Mouse (Mus musculus) forebrain, embryonic 16.5 days (tissue): ENCODE measurements around the gene Prlhr. TPM values are rescaled to one million over a fixed set of nuclear protein-coding genes. Genes with fewer than 3 reads are reported as not detected.

Source experiments
- ATAC-seq: fragments of 200-750 bp; cut with Nextera tagmentation; 2 replicates; pipeline ENCODE4 v1.8.0; 2017; ENCODE audit warnings: mild to moderate bottlenecking, moderate library complexity
- H3K27ac ChIP-seq: fragments of 300-500 bp; sonication (generic); 2 replicates; pipeline ENCODE4 v1.5.1; 2014; ENCODE audit warnings: low read length, control low read depth
- H3K27me3 ChIP-seq: fragments of 300-500 bp; sonication (generic); replicated peaks from 2 replicates; pipeline ENCODE4 v1.6.1; 2014; ENCODE audit warnings: low read length; ENCODE audit not compliant: control insufficient read depth, insufficient read depth
- H3K36me3 ChIP-seq: fragments of 300-500 bp; sonication (generic); 2 replicates; pipeline ENCODE4 v1.6.1; 2014; ENCODE audit not compliant: control insufficient read depth, insufficient read depth
- H3K4me1 ChIP-seq: fragments of 300-500 bp; sonication (generic); replicated peaks from 2 replicates; pipeline ENCODE4 v1.6.1; 2014; ENCODE audit warnings: low read length; ENCODE audit not compliant: control insufficient read depth, insufficient read depth
- H3K4me2 ChIP-seq: fragments of 300-500 bp; sonication (generic); 2 replicates; pipeline ENCODE4 v1.6.1; 2014; ENCODE audit warnings: mild to moderate bottlenecking, low read length, control low read depth
- H3K4me3 ChIP-seq: fragments of 300-500 bp; sonication (generic); replicated peaks from 2 replicates; pipeline ENCODE4 v1.5.1; 2014; ENCODE audit warnings: mild to moderate bottlenecking, low read length, control low read depth
- H3K9ac ChIP-seq: fragments of 300-500 bp; sonication (generic); replicated peaks from 2 replicates; pipeline ENCODE4 v1.6.1; 2014; ENCODE audit warnings: low read depth, low read length, control low read depth
- H3K9me3 ChIP-seq: fragments of 300-500 bp; sonication (generic); 2 replicates; pipeline ENCODE4 v1.6.1; 2016; ENCODE audit warnings: low read length; ENCODE audit not compliant: control insufficient read depth
- whole genome bisulfite sequencing: fragments of 180-500 bp; shearing (Covaris S2); extraction: QIAGEN DNeasy Blood & Tissue Kit; methylation state at CpG from one replicate; pipeline ENCODE4 v1.1.7; 2014; 5-methylcytosine and 5-hydroxymethylcytosine counted together
- polyA plus RNA-seq: library from polyadenylated mRNA; unstranded; fragments of >200 nt; fragmentation: Nextera tagmentation; extraction: Ambion mirVana; gene quantifications from 2 replicates; pipeline ENCODE4 v1.2.1, GENCODE M21; 2015

The Prlhr gene
- polyA plus RNA-seq, 1 experiment from 2014 or later, result 0.22 TPM

DNA sequence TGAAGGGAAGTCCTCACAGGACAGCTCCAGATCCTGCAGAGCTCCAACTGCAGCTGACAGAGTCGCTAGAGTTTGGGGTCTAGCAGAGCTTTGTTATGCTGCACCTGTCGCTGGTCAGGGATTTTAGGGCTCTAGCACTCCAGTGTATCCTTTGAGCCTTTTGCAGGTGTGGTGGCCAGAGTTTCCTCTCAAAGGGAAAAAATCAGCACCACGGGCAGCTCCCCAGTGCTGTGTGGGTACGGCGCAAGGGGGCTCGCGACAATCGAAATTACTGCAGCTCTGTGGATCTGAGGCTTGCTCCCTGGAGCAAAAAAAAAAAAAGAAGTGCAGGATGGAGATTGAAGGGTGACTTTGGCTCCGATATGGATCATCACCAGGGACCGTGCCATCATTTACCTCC lies 742 bp upstream of the Prlhr start:
- Histone ChIP-seq H3K27me3 (peaks cover 47% of the 10 kb centered on the region), H3K4me2 (peak overlapping the region; percentile 32), H3K9ac (no peak overlapping the region), H3K36me3 (no peaks in the 10 kb centered on the region), H3K9me3 (no peaks in the 10 kb centered on the region), H3K4me3 (peak overlapping the region; percentile 15), H3K27ac (no peak overlapping the region), H3K4me1 (peaks cover 29% of the 10 kb centered on the region)
- 2% methylated on average over 10 of the region's 10 CpGs for WGBS
- ATAC-seq, result no peak

- peaks cover 35% of the 10 kb centered on the region for H3K4me1 ChIP-seq
- WGBS, result 12% methylated on average over 31 of the region's 31 CpGs
- 0 out of 2 replicates have a peak overlapping the region, but pooled peaks have one; percentile 14 for H3K9ac ChIP-seq
- no peaks in the 10 kb centered on the region for H3K36me3 ChIP-seq
- peaks cover 45% of the 10 kb centered on the region for H3K27me3 ChIP-seq
- no peak; the same call in 1 of the 2 replicates for ATAC-seq
- no peaks in the 10 kb centered on the region for H3K9me3 ChIP-seq
- H3K4me3 ChIP-seq, result peak overlapping the region; percentile 28
- no peak overlapping the region for H3K27ac ChIP-seq
- H3K4me2 ChIP-seq, result peak overlapping the region; percentile 50
Observed at GRCm38 (mm10) chr19:60467588-60468007, 506 bp downstream of the Prlhr start.

DNA sequence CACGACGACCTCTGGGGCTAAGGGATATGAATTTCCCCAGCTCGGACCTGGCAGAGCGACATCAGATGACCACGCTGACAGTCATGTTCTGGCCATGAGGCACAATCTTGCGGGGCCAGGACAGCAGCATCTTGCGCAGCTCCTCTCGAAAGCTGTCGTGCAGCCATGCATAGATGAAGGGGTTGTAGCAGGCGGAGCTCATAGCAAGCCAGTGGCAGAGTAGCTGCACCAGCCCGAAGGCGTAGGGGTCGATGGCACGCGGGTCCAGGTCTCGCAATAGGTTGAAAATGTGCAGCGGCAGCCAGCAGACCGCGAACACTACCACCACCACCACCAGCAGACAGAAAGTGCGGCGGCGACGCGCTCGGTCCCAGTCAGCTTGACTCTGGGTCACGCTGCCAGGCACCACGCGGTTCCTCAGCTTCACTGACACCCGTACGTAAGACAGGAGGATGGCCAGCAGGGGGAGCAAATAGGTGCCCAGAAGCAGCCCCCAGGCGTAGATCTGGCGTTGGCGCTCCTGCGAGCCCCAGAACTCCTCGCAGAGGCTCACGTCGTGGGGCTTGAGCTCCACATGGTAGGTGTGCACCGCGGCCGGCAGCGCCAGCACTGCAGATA lies 1.0 kb downstream of the Prlhr start:
- H3K9ac ChIP-seq, result 0 out of 2 replicates have a peak overlapping the region, but pooled peaks have one; percentile 30
- H3K27ac ChIP-seq, result no peak overlapping the region
- H3K36me3 ChIP-seq, result no peaks in the 10 kb centered on the region
- H3K9me3 ChIP-seq, result no peaks in the 10 kb centered on the region
- peak overlapping the region; percentile 28 for H3K4me3 ChIP-seq
- peaks cover 40% of the 10 kb centered on the region for H3K27me3 ChIP-seq
- H3K4me1 ChIP-seq, result peaks cover 35% of the 10 kb centered on the region
- peak overlapping the region; percentile 50 for H3K4me2 ChIP-seq
- ATAC-seq, result peak; percentile 70
- WGBS, result 2% methylated on average over 41 of the region's 41 CpGs

DNA sequence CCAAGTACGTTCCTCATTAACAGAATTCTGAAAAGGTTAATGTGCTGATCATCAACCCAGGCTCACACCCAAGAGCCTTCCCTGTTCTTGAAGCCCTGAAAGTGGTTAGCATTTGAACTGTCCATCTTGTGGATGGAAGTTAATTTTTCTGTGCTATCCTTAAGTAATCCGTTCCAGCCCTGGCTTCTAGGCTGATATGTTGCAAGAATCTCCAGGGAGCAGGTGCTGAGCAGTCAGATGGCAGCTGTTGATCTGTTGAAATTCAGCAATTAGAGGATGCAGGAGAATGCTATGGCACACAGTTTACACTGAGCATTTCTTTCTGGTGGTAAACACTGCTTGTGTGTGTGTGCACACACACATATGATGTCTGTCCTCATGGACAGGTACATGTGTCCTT lies 2.4 kb downstream of the Prlhr start:
- Histone ChIP-seq H3K9ac (no peak overlapping the region), H3K4me3 (no peak overlapping the region), H3K36me3 (no peaks in the 10 kb centered on the region), H3K9me3 (no peaks in the 10 kb centered on the region), H3K27ac (no peak overlapping the region), H3K4me1 (peaks cover 35% of the 10 kb centered on the region), H3K4me2 (no peak overlapping the region), H3K27me3 (peaks cover 34% of the 10 kb centered on the region)
- 0 out of 2 replicates have a peak, but pooled peaks have one; percentile 23 for ATAC-seq
- 52% methylated on average over 2 of the region's 2 CpGs for WGBS

GRCm38 (mm10) chr19:60463896-60464295 lies 4.2 kb downstream of the Prlhr start:
- 7% methylated on average over 3 of the region's 3 CpGs for WGBS
- Histone ChIP-seq H3K36me3 (no peaks in the 10 kb centered on the region), H3K27me3 (peaks cover 25% of the 10 kb centered on the region), H3K9ac (no peak overlapping the region), H3K27ac (no peak overlapping the region), H3K4me2 (no peak overlapping the region), H3K4me3 (no peak overlapping the region), H3K9me3 (no peaks in the 10 kb centered on the region), H3K4me1 (peaks cover 35% of the 10 kb centered on the region)
- ATAC-seq, result peak; percentile 84

- no peaks in the 10 kb centered on the region for H3K36me3 ChIP-seq
- peaks cover 30% of the 10 kb centered on the region for H3K4me1 ChIP-seq
- WGBS, result 77% methylated on average over 3 of the region's 3 CpGs
- H3K4me3 ChIP-seq, result no peak overlapping the region
- H3K27ac ChIP-seq, result no peak overlapping the region
- no peak overlapping the region for H3K9ac ChIP-seq
- ATAC-seq, result 0 out of 2 replicates have a peak, but pooled peaks have one; percentile 0
- H3K27me3 ChIP-seq, result peaks cover 21% of the 10 kb centered on the region
- no peak overlapping the region for H3K4me2 ChIP-seq
- H3K9me3 ChIP-seq, result no peaks in the 10 kb centered on the region
Observed at GRCm38 (mm10) chr19:60463440-60463839, 4.7 kb downstream of the Prlhr start.

- Histone ChIP-seq H3K27me3 (peaks cover 10% of the 10 kb centered on the region), H3K36me3 (no peaks in the 10 kb centered on the region), H3K27ac (no peak overlapping the region), H3K4me2 (no peak overlapping the region), H3K4me1 (peaks cover 13% of the 10 kb centered on the region), H3K9me3 (no peaks in the 10 kb centered on the region), H3K4me3 (no peak overlapping the region), H3K9ac (no peak overlapping the region)
- no peak for ATAC-seq
- WGBS, result 73% methylated on average over 2 of the region's 2 CpGs
Observed at GRCm38 (mm10) chr19:60461476-60461875, 6.6 kb downstream of the Prlhr start.

- Histone ChIP-seq H3K4me1 (peaks cover 13% of the 10 kb centered on the region), H3K27ac (no peak overlapping the region), H3K27me3 (peaks cover 6% of the 10 kb centered on the region), H3K36me3 (no peaks in the 10 kb centered on the region), H3K9ac (no peak overlapping the region), H3K9me3 (no peaks in the 10 kb centered on the region), H3K4me2 (no peak overlapping the region), H3K4me3 (no peak overlapping the region)
- no peak for ATAC-seq
- 51% methylated on average over 3 of the region's 3 CpGs for WGBS
Observed at GRCm38 (mm10) chr19:60459680-60460079, 8.4 kb downstream of the Prlhr start.

- H3K27ac ChIP-seq, result no peak overlapping the region
- H3K4me2 ChIP-seq, result no peak overlapping the region
- H3K4me1 ChIP-seq, result peaks cover 9% of the 10 kb centered on the region
- H3K9ac ChIP-seq, result no peak overlapping the region
- peak; percentile 55 for ATAC-seq
- no peaks in the 10 kb centered on the region for H3K9me3 ChIP-seq
- H3K4me3 ChIP-seq, result no peak overlapping the region
- peaks cover 6% of the 10 kb centered on the region for H3K27me3 ChIP-seq
- no peaks in the 10 kb centered on the region for H3K36me3 ChIP-seq
- 31% methylated on average over 2 of the region's 2 CpGs for WGBS
Observed at GRCm38 (mm10) chr19:60459071-60459470, 9.0 kb downstream of the Prlhr start.
